Mouse (Mus musculus) myocyte (in vitro differentiated cells): ENCODE results near the gene Ift43.

ENCODE experiments used
- CEBPB ChIP-seq: IDR thresholded peaks from 2 replicates; pipeline ENCODE4 v1.6.1; 2011; ENCODE audit warnings: mild to moderate bottlenecking, moderate library complexity; ENCODE audit not compliant: poor library complexity, insufficient read depth, severe bottlenecking
- MAX ChIP-seq: IDR thresholded peaks from one replicate; pipeline ENCODE4 v1.6.1; 2011; ENCODE audit warnings: low read depth, mild to moderate bottlenecking, control low read depth
- MYOD1 ChIP-seq, 3 experiments: IDR thresholded peaks; one replicate each; pipeline ENCODE4 v1.6.1; 2011; ENCODE audit warnings: control low read depth in 2 of 3, low read depth in 2 of 3, mild to moderate bottlenecking in 2 of 3, moderate library complexity in 1 of 3; ENCODE audit not compliant: insufficient read length in 2 of 3, control insufficient read depth in 1 of 3
- POLR2A ChIP-seq: IDR thresholded peaks from one replicate; pipeline ENCODE4 v1.6.1; 2011; ENCODE audit warnings: low read depth, mild to moderate bottlenecking, control low read depth, moderate library complexity; ENCODE audit not compliant: insufficient read length
- POLR2AphosphoS2 ChIP-seq: IDR thresholded peaks from one replicate; pipeline ENCODE4 v1.6.1; 2011; ENCODE audit warnings: low read depth, control low read depth; ENCODE audit not compliant: insufficient read length
- REST ChIP-seq: IDR thresholded peaks from one replicate; pipeline ENCODE4 v1.6.1; 2011; ENCODE audit warnings: mild to moderate bottlenecking, control low read depth, moderate library complexity; ENCODE audit not compliant: insufficient read depth, insufficient read length
- TCF12 ChIP-seq: IDR thresholded peaks from one replicate; pipeline ENCODE4 v1.6.1; 2011; ENCODE audit warnings: mild to moderate bottlenecking, control low read depth; ENCODE audit not compliant: poor library complexity, insufficient read depth, severe bottlenecking
- USF1 ChIP-seq: IDR thresholded peaks from one replicate; pipeline ENCODE4 v1.6.1; 2011; ENCODE audit warnings: low read depth, mild to moderate bottlenecking, control low read depth, moderate library complexity

DNA sequence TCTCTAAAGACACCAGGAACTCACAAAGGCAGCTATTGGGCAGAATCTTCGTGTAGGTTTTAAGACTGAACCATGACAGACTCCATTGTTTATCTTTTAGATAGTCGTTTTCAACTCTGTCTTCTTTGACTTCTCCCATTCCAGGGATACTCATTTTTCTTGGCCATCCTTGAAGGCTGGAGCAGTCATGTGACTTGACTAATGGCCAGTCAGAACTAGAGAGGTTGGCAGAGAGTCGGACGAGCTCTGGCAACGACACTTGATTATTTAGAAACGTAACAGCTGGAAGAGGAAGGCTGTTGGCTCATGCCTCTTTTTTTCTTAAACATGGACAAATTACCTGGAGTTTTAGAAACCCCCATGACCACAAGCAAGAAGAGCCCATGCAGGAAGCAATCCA is 23.0 kb upstream of the Ift43 start:
- TF ChIP-seq USF1: no peak
- TF ChIP-seq POLR2A: no peak
- TF ChIP-seq MYOD1 (IDR thresholded peaks at IDR 0.05; ENCODE audit: control insufficient read depth in 1 of 3, insufficient read length in 2 of 3, low read depth in 2 of 3): no peak
- TF ChIP-seq CEBPB: no peak
- no peak for TF ChIP-seq TCF12
- no peak for TF ChIP-seq REST
- TF ChIP-seq MAX: no peak
- no peak for TF ChIP-seq POLR2AphosphoS2
